Mouse (Mus musculus) cerebellum, adult 11 months (tissue): ENCODE measurements around the gene Bcdin3d.

Experiments
- DNase-seq: peaks from one replicate; pipeline ENCODE4 v3.0.0; 2022

Gene Bcdin3d

GRCm38 (mm10) chr15:99438966-99439698 is 35.4 kb downstream of the Bcdin3d start:
- DNase-seq = no peak

- no peak for DNase-seq
Observed at GRCm38 (mm10) chr15:99433913-99434312, 40.6 kb downstream of the Bcdin3d start.

DNA sequence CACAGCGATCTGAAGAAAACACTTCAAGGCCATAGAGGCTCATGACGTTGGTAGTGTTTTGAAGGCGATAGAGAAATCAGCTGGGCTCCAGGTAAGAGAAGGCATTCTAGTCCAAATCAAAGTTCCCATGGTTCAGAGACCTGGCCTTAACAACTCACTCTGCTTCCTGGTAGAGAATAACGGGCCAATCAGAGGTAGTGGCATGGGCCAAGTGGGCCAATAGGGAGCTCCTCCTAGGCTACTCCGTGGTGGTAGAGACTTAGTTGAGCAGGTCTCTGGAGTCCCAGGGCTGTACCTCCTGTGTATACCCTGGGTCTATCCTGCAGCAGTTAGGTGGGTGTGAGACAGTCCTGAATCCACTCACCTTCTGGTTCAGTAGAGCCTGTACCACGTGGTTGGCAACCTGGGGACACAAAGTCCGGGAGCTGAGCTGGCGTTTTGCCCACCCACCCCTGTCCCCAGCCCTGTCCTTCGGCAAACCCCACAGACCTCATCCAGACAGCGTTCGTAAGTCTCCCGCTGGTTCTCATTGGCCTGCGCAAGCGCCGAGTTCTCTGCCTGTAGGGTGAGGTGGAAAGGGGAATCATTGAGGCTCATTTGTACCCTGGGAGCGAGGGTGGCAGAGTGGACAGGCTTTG is 41.3 kb downstream of the Bcdin3d start:
- no peak for DNase-seq

DNA sequence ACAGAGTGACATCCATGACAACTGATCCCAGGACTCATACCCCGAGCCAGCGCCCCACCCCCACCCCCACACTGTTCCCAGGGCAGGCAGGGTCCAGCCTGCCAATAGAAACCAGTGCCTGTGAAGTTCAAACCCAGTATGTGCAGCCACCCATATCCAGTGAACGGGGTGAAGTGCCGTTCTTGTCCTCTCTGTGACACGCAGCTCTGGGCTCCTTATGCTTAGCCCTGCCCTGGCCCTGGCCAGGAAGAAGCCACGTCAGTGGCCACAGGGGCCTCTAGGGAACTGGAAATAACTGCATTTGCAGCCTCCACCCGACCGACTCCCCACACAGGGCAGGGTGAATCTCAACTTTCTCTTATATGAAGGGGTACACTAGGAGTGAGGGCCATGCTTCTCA is 42.6 kb downstream of the Bcdin3d start:
- DNase-seq = no peak

DNA sequence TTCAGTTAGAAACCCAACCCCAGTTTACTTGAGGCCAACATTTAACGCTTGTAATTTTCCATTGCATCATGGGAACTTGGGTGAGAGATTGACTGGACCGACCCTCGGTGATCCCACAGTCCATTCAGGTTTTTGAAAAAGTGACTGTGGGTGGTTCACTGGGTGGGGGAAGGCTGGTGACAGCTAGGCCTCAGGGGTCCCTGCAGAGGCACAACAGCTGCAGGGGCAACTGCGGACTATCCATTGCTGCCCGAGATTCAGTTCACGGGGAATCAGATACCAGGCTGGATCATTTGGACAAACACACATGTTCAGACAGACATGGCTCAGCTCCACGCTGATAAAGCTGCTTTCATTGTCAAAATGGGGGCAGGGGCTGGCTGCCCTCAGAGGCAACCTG is 43.0 kb downstream of the Bcdin3d start:
- no peak for DNase-seq

GRCm38 (mm10) chr15:99431063-99431462 is 43.5 kb downstream of the Bcdin3d start:
- DNase-seq = no peak

DNA sequence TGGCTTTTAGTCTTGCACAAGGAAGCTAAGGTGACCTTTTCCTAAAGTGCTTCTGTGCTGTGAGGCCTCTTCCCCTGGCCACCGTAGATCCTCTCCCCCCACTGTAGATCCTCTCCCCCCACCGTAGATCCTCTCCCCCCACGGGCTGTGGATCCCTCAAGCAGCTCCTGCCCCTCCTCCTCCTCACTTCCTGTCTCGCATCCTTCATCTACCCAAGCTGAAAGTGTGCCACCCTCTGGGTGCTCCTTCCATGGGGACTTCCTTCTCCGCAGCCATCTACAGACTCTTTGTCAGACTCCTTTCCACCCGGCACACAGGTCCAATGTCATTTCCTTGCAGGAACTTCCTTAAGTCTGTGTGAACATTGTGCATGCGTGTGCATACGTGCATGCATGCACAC is 44.1 kb downstream of the Bcdin3d start:
- no peak for DNase-seq

- no peak for DNase-seq
Observed at GRCm38 (mm10) chr15:99423884-99424283, 50.6 kb downstream of the Bcdin3d start.

GRCm38 (mm10) chr15:99423131-99423530 is 51.4 kb downstream of the Bcdin3d start:
- no peak for DNase-seq

- DNase-seq = no peak
Observed at GRCm38 (mm10) chr15:99422551-99422950, 52.0 kb downstream of the Bcdin3d start.

GRCm38 (mm10) chr15:99421676-99422075 is 52.9 kb downstream of the Bcdin3d start:
- no peak for DNase-seq

GRCm38 (mm10) chr15:99421152-99421551 is 53.4 kb downstream of the Bcdin3d start:
- DNase-seq = no peak

- DNase-seq = no peak
Observed at GRCm38 (mm10) chr15:99420521-99421014, 54.0 kb downstream of the Bcdin3d start.

- no peak for DNase-seq
Observed at GRCm38 (mm10) chr15:99420101-99420500, 54.4 kb downstream of the Bcdin3d start.
